Mouse (Mus musculus) midbrain, embryonic 14.5 days (tissue): ENCODE data around the gene Wdr35. TPM values are rescaled to one million over a fixed set of nuclear protein-coding genes. Genes with fewer than 3 reads are reported as not detected.
"Not testable (repeated sequence)": the region's sequence is repeated elsewhere in the genome, so short reads cannot be mapped to it uniquely, and the experiment has no call there.

Source experiments
- ATAC-seq: fragments of 200-750 bp; cut with Nextera tagmentation; 2 replicates; pipeline ENCODE4 v1.8.0; 2017; ENCODE audit warnings: moderate number of reproducible peaks, moderate library complexity; ENCODE audit not compliant: low FRiP score, low TSS enrichment
- DNase-seq: peaks from one replicate; pipeline ENCODE4 v3.0.0-alpha.2; 2015
- H3K27ac ChIP-seq: fragments of 300-500 bp; sonication (generic); replicated peaks from 2 replicates; pipeline ENCODE4 v1.5.1; 2014; ENCODE audit warnings: mild to moderate bottlenecking, low read depth, low read length, moderate library complexity
- H3K27me3 ChIP-seq: fragments of 300-500 bp; sonication (generic); 2 replicates; pipeline ENCODE4 v1.6.1; 2014; ENCODE audit warnings: low read length, control low read depth, mixed read lengths; ENCODE audit not compliant: control insufficient read depth, insufficient read depth
- H3K36me3 ChIP-seq: fragments of 300-500 bp; sonication (generic); 2 replicates; pipeline ENCODE4 v1.6.1; 2014; ENCODE audit warnings: low read length, control low read depth; ENCODE audit not compliant: control insufficient read depth, insufficient read depth
- H3K4me1 ChIP-seq: fragments of 300-500 bp; sonication (generic); 2 replicates; pipeline ENCODE4 v1.6.1; 2014; ENCODE audit warnings: mild to moderate bottlenecking, antibody characterized with exemption, low read length, control low read depth; ENCODE audit not compliant: control insufficient read depth, insufficient read depth
- H3K4me2 ChIP-seq: fragments of 300-500 bp; sonication (generic); 2 replicates; pipeline ENCODE4 v1.6.1; 2014; ENCODE audit warnings: mild to moderate bottlenecking, low read length, moderate library complexity
- H3K4me3 ChIP-seq: fragments of 300-500 bp; sonication (generic); replicated peaks from 2 replicates; pipeline ENCODE4 v1.5.1; 2014; ENCODE audit warnings: low read depth, low read length
- H3K9ac ChIP-seq: fragments of 300-500 bp; sonication (generic); replicated peaks from 2 replicates; pipeline ENCODE4 v1.6.1; 2014; ENCODE audit warnings: mild to moderate bottlenecking, low read length, moderate library complexity
- H3K9me3 ChIP-seq: fragments of 300-500 bp; sonication (generic); 2 replicates; pipeline ENCODE4 v1.6.1; 2016; ENCODE audit warnings: low read length, control low read depth, mixed read lengths; ENCODE audit not compliant: control insufficient read depth
- WGBS: fragments of 180-500 bp; shearing (Covaris S2); extraction: QIAGEN DNeasy Blood & Tissue Kit; methylation state at CpG from one replicate; pipeline ENCODE4 v1.1.7; 2014; 5-methylcytosine and 5-hydroxymethylcytosine counted together
- polyA plus RNA-seq: library from polyadenylated mRNA; unstranded; fragments of >200 nt; fragmentation: Nextera tagmentation; extraction: Ambion mirVana; gene quantifications from 2 replicates; pipeline ENCODE4 v1.2.1, GENCODE M21; 2014

Wdr35 gene
- polyA plus RNA-seq, 1 experiment from 2014 or later, result 22.2 TPM

DNA sequence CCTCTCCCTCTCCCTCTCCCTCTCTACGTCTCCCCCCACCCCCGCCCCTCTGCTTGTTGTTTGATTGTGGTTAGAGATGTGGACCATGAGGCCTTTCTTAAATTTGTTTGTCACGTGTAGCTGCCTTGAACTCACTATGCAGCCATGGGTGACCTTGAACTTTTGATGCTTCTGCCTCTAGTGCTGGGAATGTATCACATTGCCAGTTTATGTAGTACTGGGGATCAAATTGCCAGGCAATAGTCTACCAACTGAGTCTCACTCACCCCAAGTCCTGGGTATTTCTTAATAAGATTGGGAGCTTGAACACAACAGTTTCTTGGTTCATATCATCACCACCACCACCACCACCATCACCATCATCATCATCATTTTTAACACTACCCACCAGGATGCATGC, 47.3 kb downstream of the Wdr35 start:
- peaks cover 44% of the 10 kb centered on the region for H3K36me3 ChIP-seq
- no peak overlapping the region for H3K9ac ChIP-seq
- no peaks in the 10 kb centered on the region for H3K9me3 ChIP-seq
- no peak overlapping the region for H3K4me3 ChIP-seq
- H3K27ac ChIP-seq, result no peak overlapping the region
- no peaks in the 10 kb centered on the region for H3K4me1 ChIP-seq
- H3K4me2 ChIP-seq, result no peak overlapping the region
- no peaks in the 10 kb centered on the region for H3K27me3 ChIP-seq
- ATAC-seq (no peak), DNase-seq (no peak)
- WGBS, result 79% methylated on average over 3 of the region's 3 CpGs

DNA sequence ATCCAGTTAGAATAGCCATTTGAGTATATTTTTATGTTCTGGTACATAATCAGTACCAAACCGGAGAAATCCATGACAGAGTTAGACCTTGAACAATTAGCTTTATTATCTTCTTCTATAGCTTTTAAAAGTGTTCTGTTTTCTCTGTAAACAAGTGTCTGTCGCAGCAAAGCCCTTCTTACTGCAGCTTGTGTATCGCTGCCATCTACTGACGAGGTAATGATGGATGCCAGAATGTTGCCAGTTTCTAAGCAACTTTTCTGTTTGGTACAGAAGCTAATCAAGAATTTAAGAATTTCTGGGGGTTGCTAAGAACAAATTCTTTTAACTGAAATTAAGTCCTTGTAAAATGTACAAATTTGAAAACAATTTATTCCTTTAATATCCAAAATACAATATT, 49.3 kb downstream of the Wdr35 start:
- H3K27ac ChIP-seq, result no peak overlapping the region
- no peak overlapping the region for H3K9ac ChIP-seq
- no peaks in the 10 kb centered on the region for H3K9me3 ChIP-seq
- H3K36me3 ChIP-seq, result peaks cover 30% of the 10 kb centered on the region
- no peak overlapping the region for H3K4me2 ChIP-seq
- H3K27me3 ChIP-seq, result no peaks in the 10 kb centered on the region
- no peak overlapping the region for H3K4me3 ChIP-seq
- ATAC-seq, result no peak
- H3K4me1 ChIP-seq, result no peaks in the 10 kb centered on the region
- 74% methylated on average over 4 of the region's 4 CpGs for WGBS
- no peak for DNase-seq

DNA sequence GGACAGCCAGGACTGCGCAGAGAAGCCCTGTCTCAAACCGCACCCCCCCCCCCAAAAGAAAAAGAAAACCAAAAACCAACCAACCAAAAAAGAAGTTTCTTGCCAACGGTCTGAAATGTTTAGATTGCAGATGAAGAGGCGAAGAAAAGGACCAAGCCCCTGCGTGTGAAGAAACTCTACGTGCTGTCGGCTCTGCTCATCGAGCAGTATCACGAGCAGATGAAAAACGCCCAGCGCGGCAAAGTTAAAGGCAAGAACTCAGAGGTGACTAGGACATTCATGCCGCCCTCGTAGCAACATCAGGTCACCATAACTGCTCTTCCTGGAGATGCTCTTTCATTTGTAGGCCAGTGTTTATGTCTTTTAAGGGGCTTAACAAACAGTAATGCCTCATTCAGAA, 50.4 kb downstream of the Wdr35 start:
- ATAC-seq, result no peak
- Histone ChIP-seq H3K4me1 (no peaks in the 10 kb centered on the region), H3K27ac (no peak overlapping the region), H3K4me3 (no peak overlapping the region), H3K4me2 (no peak overlapping the region), H3K9me3 (no peaks in the 10 kb centered on the region), H3K36me3 (peaks cover 27% of the 10 kb centered on the region), H3K9ac (no peak overlapping the region), H3K27me3 (no peaks in the 10 kb centered on the region)
- DNase-seq, result no peak
- 94% methylated on average over 14 of the region's 14 CpGs for WGBS

DNA sequence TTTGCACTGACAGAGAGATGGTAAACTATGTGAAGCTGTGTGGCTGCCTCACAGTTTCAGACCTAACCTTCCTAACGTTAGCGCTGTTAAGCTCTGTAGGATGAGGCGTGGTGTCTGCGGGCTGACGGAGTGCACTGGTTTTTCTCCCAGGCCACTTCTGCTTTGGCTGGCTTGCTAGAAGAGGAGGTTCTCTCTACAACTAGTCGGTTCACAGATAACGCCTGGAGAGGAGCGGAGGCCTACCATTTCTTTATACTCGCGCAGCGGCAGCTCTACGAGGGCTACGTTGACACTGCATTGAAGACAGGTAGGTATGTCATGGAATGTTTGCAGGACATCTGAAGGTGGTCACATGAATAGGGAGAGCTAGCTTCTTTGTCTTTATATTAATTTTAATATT, 51.0 kb downstream of the Wdr35 start:
- no peak overlapping the region for H3K27ac ChIP-seq
- ATAC-seq (no peak), DNase-seq (no peak)
- no peak overlapping the region for H3K4me2 ChIP-seq
- no peaks in the 10 kb centered on the region for H3K9me3 ChIP-seq
- peaks cover 22% of the 10 kb centered on the region for H3K36me3 ChIP-seq
- no peaks in the 10 kb centered on the region for H3K4me1 ChIP-seq
- H3K4me3 ChIP-seq, result no peak overlapping the region
- no peaks in the 10 kb centered on the region for H3K27me3 ChIP-seq
- 91% methylated on average over 13 of the region's 13 CpGs for WGBS
- H3K9ac ChIP-seq, result no peak overlapping the region

DNA sequence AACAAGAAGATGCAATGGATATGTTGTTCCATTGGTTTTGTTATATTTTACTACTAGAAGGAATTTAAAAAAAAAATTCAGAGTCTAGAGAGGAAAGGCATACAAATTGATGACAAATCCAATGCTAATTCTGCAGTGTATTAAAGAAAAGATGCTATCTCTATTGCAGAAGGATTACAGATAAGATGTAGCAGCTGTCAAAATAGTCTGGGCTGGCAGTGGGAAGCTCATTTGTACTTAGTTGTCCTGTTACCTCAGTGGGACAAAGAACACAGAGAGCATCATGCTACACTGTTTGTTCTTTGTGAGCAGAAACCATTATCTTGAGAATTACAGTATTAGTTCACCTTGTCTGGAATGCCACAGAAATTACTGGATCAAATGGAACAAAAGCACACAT, 53.2 kb downstream of the Wdr35 start:
- H3K4me3 ChIP-seq, result no peak overlapping the region
- H3K27me3 ChIP-seq, result no peaks in the 10 kb centered on the region
- ATAC-seq (no peak), DNase-seq (no peak)
- no peaks in the 10 kb centered on the region for H3K9me3 ChIP-seq
- H3K27ac ChIP-seq, result no peak overlapping the region
- peaks cover 14% of the 10 kb centered on the region for H3K36me3 ChIP-seq
- H3K4me1 ChIP-seq, result no peaks in the 10 kb centered on the region
- no peak overlapping the region for H3K9ac ChIP-seq
- no peak overlapping the region for H3K4me2 ChIP-seq

DNA sequence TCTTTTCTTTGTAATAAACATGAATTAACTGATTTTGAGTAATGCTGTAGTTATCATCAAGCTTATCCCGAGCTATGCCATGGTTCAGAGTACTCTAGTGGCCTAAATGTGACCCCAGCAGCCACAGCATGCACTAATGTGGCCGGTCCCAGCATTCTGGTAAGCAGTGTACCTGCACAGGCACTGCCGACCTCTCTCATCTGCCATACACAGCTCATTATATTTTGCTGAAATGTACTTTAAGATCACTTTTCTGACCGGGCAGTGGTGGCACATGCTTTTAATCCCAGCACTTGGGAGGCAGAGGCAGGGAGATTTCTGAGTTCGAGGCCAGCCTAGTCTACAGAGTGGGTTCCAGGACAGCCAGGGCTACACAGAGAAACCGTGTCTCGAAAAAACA, 55.1 kb downstream of the Wdr35 start:
- ATAC-seq, H3K4me1 ChIP-seq, DNase-seq, H3K27me3 ChIP-seq, H3K9me3 ChIP-seq, H3K4me3 ChIP-seq, H3K4me2 ChIP-seq, H3K27ac ChIP-seq, H3K9ac ChIP-seq: not testable (repeated sequence)
- H3K36me3 ChIP-seq, result peaks cover 14% of the 10 kb centered on the region
- WGBS, result 95% methylated on average over 7 of the region's 7 CpGs

DNA sequence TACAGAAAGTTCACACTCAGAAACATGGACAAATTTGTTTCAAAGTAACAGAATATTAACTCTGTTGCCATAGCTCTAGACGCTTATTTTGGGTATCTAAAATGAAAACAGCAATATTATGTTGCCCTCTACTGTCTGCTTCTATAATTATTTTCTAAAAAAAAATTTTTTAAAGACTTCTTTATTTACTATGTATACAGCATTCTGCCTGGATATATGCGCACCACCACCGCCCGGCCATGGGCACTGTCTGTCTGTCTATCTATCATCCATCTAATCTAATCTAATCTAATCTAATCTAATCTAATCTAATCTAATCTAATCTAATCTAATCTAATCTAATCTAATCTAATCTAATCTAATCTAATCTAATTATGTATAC, 55.8 kb downstream of the Wdr35 start:
- H3K9me3 ChIP-seq, result no peaks in the 10 kb centered on the region
- H3K4me3 ChIP-seq, result peak overlapping the region; percentile 64
- DNase-seq, result no peak
- WGBS, result 58% methylated on average over 4 of the region's 4 CpGs
- peak overlapping the region; percentile 88 for H3K4me2 ChIP-seq
- peak overlapping the region; percentile 95 for H3K27ac ChIP-seq
- peak overlapping the region; percentile 71; the same call in 1 of the 2 replicates for H3K9ac ChIP-seq
- no peaks in the 10 kb centered on the region for H3K27me3 ChIP-seq
- peaks cover 11% of the 10 kb centered on the region for H3K36me3 ChIP-seq
- ATAC-seq, result peak; percentile 35; the same call in 1 of the 2 replicates
- H3K4me1 ChIP-seq, result no peaks in the 10 kb centered on the region

DNA sequence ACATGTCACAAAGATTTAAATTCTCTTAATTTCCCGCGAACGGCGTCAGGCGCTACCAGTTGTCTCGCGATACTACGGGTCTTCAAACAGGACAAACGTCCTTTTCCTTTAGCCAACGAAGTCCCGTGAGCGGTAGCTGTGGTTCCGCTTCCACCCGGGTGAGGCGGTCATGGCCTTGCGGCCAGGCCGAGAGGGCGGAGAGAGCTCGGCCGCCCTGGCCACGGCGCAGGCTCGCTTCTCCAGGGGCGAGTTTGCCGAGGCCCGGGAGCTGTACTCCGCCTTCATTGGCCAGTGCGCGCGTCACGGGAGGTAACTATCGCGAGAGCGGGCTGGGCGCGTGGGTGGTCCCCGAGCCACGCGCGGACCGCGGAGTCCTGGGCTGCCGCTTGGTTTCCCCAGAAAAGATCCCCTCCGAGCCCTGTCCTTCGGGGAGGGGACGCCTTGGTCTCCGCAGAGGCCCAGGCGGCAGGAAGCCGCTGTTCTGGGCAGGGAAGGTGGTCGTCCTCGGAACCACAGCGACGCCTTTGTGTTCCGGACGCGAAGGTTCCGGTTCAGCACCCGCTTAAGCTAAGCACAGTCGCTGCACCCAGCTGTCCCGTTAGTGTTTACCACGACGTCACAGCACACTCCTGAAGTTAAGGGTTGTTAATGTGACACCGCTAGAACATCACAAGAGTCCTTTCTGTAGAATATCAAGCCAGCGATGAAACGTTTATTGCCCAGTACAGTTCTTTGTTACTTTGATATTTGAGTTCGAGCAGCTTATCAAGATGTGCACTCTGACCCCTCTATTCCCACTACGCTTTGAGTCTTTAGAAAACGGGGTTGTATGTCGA, 56.4 kb downstream of the Wdr35 start, which contains the start of gene Ttc32:
Gene Ttc32, plus strand, starts transcription at position 110 of the 836 bp plus-strand sequence.
- Histone ChIP-seq H3K4me1 (no peaks in the 10 kb centered on the region), H3K27me3 (no peaks in the 10 kb centered on the region), H3K4me2 (peak within 1 kb of the TSS; percentile 88), H3K4me3 (peak within 1 kb of the TSS; percentile 64), H3K36me3 (peaks cover 7% of the 10 kb centered on the region), H3K27ac (peak within 1 kb of the TSS; percentile 95), H3K9ac (peak within 1 kb of the TSS; percentile 71), H3K9me3 (no peaks in the 10 kb centered on the region)
- under 1% methylated on average over 69 of the region's 69 CpGs for WGBS
- ATAC-seq (peak; percentile 97), DNase-seq (peak; percentile 96)

DNA sequence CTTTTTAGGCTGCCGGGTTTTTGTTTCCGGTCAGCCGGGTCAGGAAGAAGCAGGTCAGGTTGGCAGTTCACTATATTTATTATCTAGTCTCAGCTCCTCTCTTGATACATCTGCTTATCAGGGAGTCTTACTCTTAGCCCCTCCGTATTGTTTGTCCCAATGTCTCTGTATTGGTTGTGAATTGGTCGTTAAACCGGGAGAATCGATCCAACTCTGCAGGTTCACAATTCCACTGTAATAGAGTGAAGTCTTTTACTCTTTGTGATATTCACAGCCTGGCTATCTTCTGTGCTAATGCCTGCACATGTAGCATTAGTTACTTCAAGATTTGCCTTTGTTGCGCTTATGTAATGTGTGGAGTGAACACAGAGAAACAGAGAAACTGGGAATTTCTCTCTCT, 57.5 kb downstream of the Wdr35 start:
- Histone ChIP-seq H3K4me2 (peak overlapping the region; percentile 88), H3K4me3 (peak overlapping the region; percentile 64), H3K9ac (peak overlapping the region; percentile 71), H3K9me3 (no peaks in the 10 kb centered on the region), H3K36me3 (peaks cover 7% of the 10 kb centered on the region), H3K4me1 (no peaks in the 10 kb centered on the region), H3K27ac (0 out of 2 replicates have a peak overlapping the region, but pooled peaks have one; percentile 95), H3K27me3 (no peaks in the 10 kb centered on the region)
- 70% methylated on average over 8 of the region's 8 CpGs for WGBS
- DNase-seq (no peak), ATAC-seq (no peak)
